Mouse (Mus musculus) liver, adult 10 weeks (tissue): ENCODE results near the gene Celf5. TPM values are rescaled to one million over a fixed set of nuclear protein-coding genes. Genes with fewer than 3 reads are reported as not detected.

Experiments
- polyA plus RNA-seq: library from polyadenylated mRNA; stranded (reverse); fragments of 350-450 nt; fragmentation: Illumina TruSeq; extraction: RNeasy Lipid Tissue Mini Kit (QIAGEN cat#74804); gene quantifications from one replicate; pipeline ENCODE4 v1.2.3, GENCODE M21; 2014; ENCODE audit warnings: low read depth, low replicate concordance

Celf5 gene
- not detected for polyA plus RNA-seq

DNA sequence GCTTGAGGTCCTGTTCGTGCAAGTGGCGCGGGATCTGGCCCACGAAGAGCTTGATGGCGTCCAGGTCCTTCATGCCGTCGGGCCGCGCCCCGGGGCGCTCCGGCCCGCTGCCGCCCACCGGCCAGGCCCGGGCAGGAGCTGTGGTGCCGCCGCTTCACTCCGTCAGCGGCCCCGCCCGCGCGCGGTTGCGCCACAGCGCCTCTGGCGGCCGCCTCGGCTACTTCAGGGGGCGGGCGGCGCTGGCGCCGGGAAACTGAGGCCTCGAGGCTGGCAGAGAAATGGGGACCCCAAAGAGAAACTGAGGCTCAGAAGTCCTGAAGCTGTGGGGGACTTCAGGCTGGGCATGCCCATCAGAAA, at the start of gene Celf5:
Gene Celf5, minus strand, starts transcription at position 177 of the 357 bp plus-strand sequence.

GRCm38 (mm10) chr10:81524051-81524605, 41.6 kb upstream of the Celf5 start, which contains the start of gene Gna15:
Gene Gna15 (minus strand): TSS chr10:81524225.

GRCm38 (mm10) chr10:81500032-81500431, 17.5 kb upstream of the Celf5 start, which contains the start of gene S1pr4:
Gene S1pr4 (minus strand): TSS chr10:81500132.

GRCm38 (mm10) chr10:81496264-81496901, 13.9 kb upstream of the Celf5 start, which contains the start of gene Ncln:
Gene Ncln (minus strand): TSS chr10:81496392.

DNA sequence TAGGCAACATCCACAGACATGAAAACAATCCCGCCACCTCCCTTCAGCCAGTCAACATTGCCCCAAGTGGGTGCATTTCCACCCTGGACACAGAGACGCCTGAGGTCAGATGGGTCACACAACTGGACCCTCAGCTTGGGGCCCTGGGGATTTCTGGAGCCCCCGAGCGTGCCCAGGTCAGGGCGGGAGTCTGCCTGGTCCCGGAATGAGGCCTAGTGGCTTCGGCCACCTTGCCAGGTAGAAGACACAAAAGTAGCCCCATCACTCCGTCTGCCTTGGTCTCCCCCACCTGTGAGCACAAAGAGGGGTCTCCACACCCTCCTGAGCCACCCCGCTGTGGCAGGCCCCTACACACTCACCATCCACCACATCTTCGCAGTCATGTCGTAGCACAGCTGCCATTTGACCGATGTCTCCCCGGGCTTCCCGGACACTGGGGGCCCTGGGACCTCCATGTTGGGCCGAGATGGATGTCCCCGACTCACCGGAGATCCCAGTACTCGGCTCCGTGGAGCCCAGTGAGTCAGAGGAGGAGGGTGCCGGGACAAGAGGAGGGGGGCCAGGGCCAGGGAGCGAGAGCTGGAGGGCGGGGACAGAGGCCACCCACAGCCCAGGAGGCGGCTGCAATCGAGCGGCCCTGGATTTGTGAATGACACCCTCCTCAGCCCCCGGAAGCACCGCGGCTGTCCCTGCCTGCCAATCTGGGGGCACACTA, 27.2 kb downstream of the Celf5 start, which contains the start of gene Nfic:
Gene Nfic, minus strand, starts transcription at position 455 of the 715 bp plus-strand sequence.

Other genes starting within 250 kb of the Celf5 start
- gene Zfr2, start 249.6 kb downstream of the Celf5 start, polyA plus RNA-seq, result not detected
- gene Matk, start 229.8 kb downstream of the Celf5 start, polyA plus RNA-seq, result not detected
- gene Mrpl54, start 215.8 kb downstream of the Celf5 start, polyA plus RNA-seq, result 4.6 TPM
- gene Apba3, start 215.7 kb downstream of the Celf5 start, polyA plus RNA-seq, result 1.1 TPM
- 1.4 TPM for gene Tjp3, start 191.1 kb downstream of the Celf5 start, polyA plus RNA-seq
- 1.0 TPM for gene Pip5k1c, start 189.7 kb downstream of the Celf5 start, polyA plus RNA-seq
- 0.24 TPM for gene Cactin, start 161.6 kb downstream of the Celf5 start, polyA plus RNA-seq
- not detected for gene Tbxa2r, start 154.0 kb downstream of the Celf5 start, polyA plus RNA-seq
- not detected for gene Gipc3, start 139.4 kb downstream of the Celf5 start, polyA plus RNA-seq
- 4.2 TPM for gene Hmg20b, start 132.2 kb downstream of the Celf5 start, polyA plus RNA-seq
- gene Mfsd12, start 125.2 kb downstream of the Celf5 start, polyA plus RNA-seq, result 0.24 TPM
- not detected for gene 4930404N11Rik, start 116.9 kb downstream of the Celf5 start, polyA plus RNA-seq
- gene Fzr1, start 104.2 kb downstream of the Celf5 start, polyA plus RNA-seq, result 0.34 TPM
- not detected for gene Dohh, start 98.3 kb downstream of the Celf5 start, polyA plus RNA-seq
- gene Gm48551, start 98.2 kb downstream of the Celf5 start, polyA plus RNA-seq, result not detected
- not detected for gene Gm48552, start 93.7 kb downstream of the Celf5 start, polyA plus RNA-seq
- gene Smim24, start 89.7 kb downstream of the Celf5 start, polyA plus RNA-seq, result not detected
- gene Nfic, start 27.1 kb downstream of the Celf5 start, polyA plus RNA-seq, result 14.6 TPM
- 1.6 TPM for gene Ncln, start 13.7 kb upstream of the Celf5 start, polyA plus RNA-seq
- gene S1pr4, start 17.4 kb upstream of the Celf5 start, polyA plus RNA-seq, result not detected
- not detected for gene Gna15, start 41.5 kb upstream of the Celf5 start, polyA plus RNA-seq
- gene Gna11, start 62.5 kb upstream of the Celf5 start, polyA plus RNA-seq, result 4.4 TPM
- 37.6 TPM for gene Aes, start 76.8 kb upstream of the Celf5 start, polyA plus RNA-seq
- 4.2 TPM for gene Tle2, start 91.9 kb upstream of the Celf5 start, polyA plus RNA-seq
- gene Tle6, start 118.4 kb upstream of the Celf5 start, polyA plus RNA-seq, result 0.74 TPM
- gene BC025920, start 123.6 kb upstream of the Celf5 start, polyA plus RNA-seq, result 0.53 TPM
- gene Sirt6, start 145.1 kb upstream of the Celf5 start, polyA plus RNA-seq, result 0.21 TPM
- gene Ankrd24, start 145.8 kb upstream of the Celf5 start, polyA plus RNA-seq, result 1.6 TPM
- gene Gm10778, start 166.3 kb upstream of the Celf5 start, polyA plus RNA-seq, result 5.2 TPM
- 8.0 TPM for gene Zfp433, start 222.1 kb upstream of the Celf5 start, polyA plus RNA-seq